Mouse (Mus musculus) MEL (cell line): Measurements from ENCODE around the gene Tshz2.

Experiments used
- CHD2 ChIP-seq: IDR thresholded peaks from 2 replicates; pipeline ENCODE4 v1.6.1; 2011; ENCODE audit warnings: low read length, improper control_type of control experiment
- CTCF ChIP-seq, 3 experiments: IDR thresholded peaks in 2 of 3; conservative IDR thresholded peaks in 1 of 3; 2 replicates each; pipeline ENCODE4 v1.5.1; 2011 to 2012; ENCODE audit warnings: low read length in 3 of 3, low read depth in 2 of 3, mild to moderate bottlenecking in 2 of 3, improper control_type of control experiment in 1 of 3, inconsistent platforms in 1 of 3, mixed read lengths in 1 of 3, moderate library complexity in 1 of 3; ENCODE audit not compliant: control insufficient read depth in 1 of 3, insufficient read depth in 1 of 3, poor library complexity in 1 of 3, severe bottlenecking in 1 of 3
- EP300 ChIP-seq, 2 experiments: IDR thresholded peaks; 2 replicates each; pipeline ENCODE4 v1.6.1; 2011; ENCODE audit warnings: improper control_type of control experiment in 2 of 2, low read length in 2 of 2, low read depth in 1 of 2, mild to moderate bottlenecking in 1 of 2
- ETS1 ChIP-seq: IDR thresholded peaks from 2 replicates; pipeline ENCODE4 v1.6.1; 2012; ENCODE audit warnings: low read depth, mild to moderate bottlenecking, inconsistent platforms, low read length, improper control_type of control experiment, moderate library complexity
- GATA1 ChIP-seq: IDR thresholded peaks from 2 replicates; pipeline ENCODE4 v1.6.1; 2011; ENCODE audit warnings: low read depth, low read length, improper control_type of control experiment
- MAX ChIP-seq: IDR thresholded peaks from 2 replicates; pipeline ENCODE4 v1.6.1; 2011; ENCODE audit warnings: low read length, improper control_type of control experiment
- MYB ChIP-seq: IDR thresholded peaks from 2 replicates; pipeline ENCODE4 v1.6.1; 2011; ENCODE audit warnings: mild to moderate bottlenecking, low read depth, low read length, improper control_type of control experiment
- POLR2A ChIP-seq, 2 experiments: IDR thresholded peaks; 2 replicates each; pipeline ENCODE4 v1.6.1; 2011 to 2012; ENCODE audit warnings: low read length in 2 of 2, mild to moderate bottlenecking in 2 of 2, control low read depth in 1 of 2, improper control_type of control experiment in 1 of 2, low read depth in 1 of 2, moderate library complexity in 1 of 2; ENCODE audit not compliant: control insufficient read depth in 1 of 2, insufficient read depth in 1 of 2, poor library complexity in 1 of 2
- POLR2AphosphoS5 ChIP-seq: IDR thresholded peaks from 2 replicates; pipeline ENCODE4 v1.6.1; 2012; ENCODE audit warnings: low read depth, borderline replicate concordance, mild to moderate bottlenecking, inconsistent platforms, low read length, moderate library complexity, mixed read lengths
- TCF12 ChIP-seq: IDR thresholded peaks from 2 replicates; pipeline ENCODE4 v1.6.1; 2014; ENCODE audit warnings: low read depth, mild to moderate bottlenecking, inconsistent platforms, low read length, improper control_type of control experiment, moderate library complexity
- UBTF ChIP-seq: IDR thresholded peaks from 2 replicates; pipeline ENCODE4 v1.6.1; 2012; ENCODE audit warnings: low read depth, mild to moderate bottlenecking, inconsistent platforms, low read length, improper control_type of control experiment, moderate library complexity, borderline replicate concordance; ENCODE audit not compliant: insufficient read depth
- USF1 ChIP-seq: IDR thresholded peaks from 2 replicates; pipeline ENCODE4 v1.6.1; 2014; ENCODE audit warnings: low read depth, mild to moderate bottlenecking, inconsistent platforms, low read length, improper control_type of control experiment, moderate library complexity
- ZC3H11A ChIP-seq: IDR thresholded peaks from 2 replicates; pipeline ENCODE4 v1.6.1; 2012; ENCODE audit warnings: low read depth, mild to moderate bottlenecking, inconsistent platforms, low read length, improper control_type of control experiment

- TF ChIP-seq CTCF (IDR thresholded peaks at IDR 0.05 in 2 of 3, conservative IDR thresholded peaks at IDR 0.05 in 1 of 3; ENCODE audit: control insufficient read depth in 1 of 3, insufficient read depth in 1 of 3, low read depth in 2 of 3, low read length in 3 of 3, poor library complexity in 1 of 3, severe bottlenecking in 1 of 3) (no peak), POLR2AphosphoS5 (no peak), CHD2 (no peak), GATA1 (no peak), ETS1 (no peak), POLR2A (IDR thresholded peaks at IDR 0.05; ENCODE audit: control insufficient read depth in 1 of 2, insufficient read depth in 1 of 2, low read depth in 1 of 2, low read length in 2 of 2, poor library complexity in 1 of 2) (no peak), USF1 (no peak), MAX (no peak), EP300 (IDR thresholded peaks at IDR 0.05; ENCODE audit: low read depth in 1 of 2, low read length in 2 of 2) (no peak), UBTF (no peak), ZC3H11A (no peak), TCF12 (no peak), MYB (no peak)
These were observed 108.2 kb downstream of the Tshz2 start for GRCm38 (mm10) chr2:169740996-169741395.
